Mouse (Mus musculus): ENCODE results near the gene Pigk.

GRCm38 (mm10) chr3:152905026-152905425, 191.1 kb downstream of the Pigk start:
- no peak for TF ChIP-seq CTCF (IDR thresholded peaks at IDR 0.05; ENCODE audit: borderline replicate concordance, insufficient read depth, low read length)
- TF ChIP-seq POLR2A (IDR thresholded peaks at IDR 0.05; ENCODE audit: low read depth, low read length) = no peak
